Mouse (Mus musculus): ENCODE measurements around the gene Tpp1.
"Not testable (repeated sequence)": the region's sequence is repeated elsewhere in the genome, so short reads cannot be mapped to it uniquely, and the experiment has no call there.

The Tpp1 gene

DNA sequence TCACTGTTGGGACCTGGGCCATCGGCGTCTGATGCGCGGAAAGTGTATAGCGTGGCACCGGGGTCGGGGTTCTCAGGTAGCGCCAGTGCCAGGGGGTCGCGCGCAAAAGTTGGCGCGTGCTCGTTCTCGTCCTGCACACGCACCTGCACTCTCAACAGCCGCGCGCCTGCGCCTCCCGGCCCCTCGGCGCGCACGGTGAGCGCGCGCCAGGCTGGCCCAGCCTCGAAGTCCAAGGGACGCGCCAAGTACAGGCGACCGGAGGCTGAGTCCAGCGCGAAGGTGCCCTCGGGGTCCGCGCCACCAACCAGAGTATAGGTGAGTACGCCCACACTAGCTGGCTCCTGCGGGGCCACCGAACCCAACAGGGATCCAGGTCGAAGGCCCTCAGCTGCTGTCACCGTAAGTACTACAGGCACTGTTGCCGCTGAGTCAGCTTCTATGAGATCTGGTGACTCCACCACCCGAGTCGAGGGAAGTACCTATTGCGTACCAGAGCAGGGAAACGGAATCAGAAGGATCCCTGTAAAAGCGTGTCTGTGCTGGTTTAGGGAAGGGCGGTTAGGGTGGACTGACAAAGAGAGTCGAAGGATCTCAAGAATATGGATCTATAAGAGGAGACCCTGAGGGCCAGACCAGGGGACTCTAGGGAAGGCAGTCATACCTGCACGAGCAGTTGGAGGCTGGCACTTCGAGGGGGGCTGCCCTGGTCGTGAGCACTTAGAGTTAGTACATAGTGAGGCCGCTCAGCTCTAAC, 10.7 kb upstream of the Tpp1 start:
- DNase-seq (ENCODE audit: low read depth, low spot score), result no peak

DNA sequence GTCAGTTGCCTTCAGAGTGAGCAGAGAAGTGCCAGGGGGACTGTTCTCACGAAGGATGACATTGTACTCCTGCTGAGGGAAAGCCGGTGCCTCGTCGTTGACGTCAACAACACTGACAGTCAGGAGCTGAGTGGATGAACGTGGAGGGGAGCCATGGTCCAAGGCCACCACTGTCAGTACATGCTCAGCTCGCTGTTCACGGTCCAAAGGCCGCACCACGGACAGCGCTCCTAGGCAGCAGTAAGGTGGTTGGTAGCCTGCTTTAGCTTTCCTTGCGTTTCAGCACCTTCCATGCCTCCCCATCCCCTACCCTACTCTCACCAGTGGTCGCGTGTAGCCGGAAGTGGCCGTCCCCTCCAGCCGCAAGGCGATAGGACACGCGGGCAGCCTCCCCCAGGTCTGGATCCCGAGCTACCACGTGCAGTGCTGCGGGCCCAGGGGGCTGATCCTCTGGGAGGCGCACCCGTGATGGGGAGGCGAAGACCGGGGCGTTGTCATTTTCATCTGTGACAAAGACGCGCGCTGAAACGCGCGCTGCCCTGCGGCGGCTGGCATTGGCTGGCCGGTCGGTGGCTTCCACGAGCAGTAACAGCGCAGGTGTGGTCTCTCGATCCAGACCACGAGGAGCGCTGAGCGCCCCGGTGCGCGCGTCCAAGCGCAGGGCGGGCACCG, 9.9 kb upstream of the Tpp1 start:
- no peak for DNase-seq (ENCODE audit: low read depth, low spot score)

DNA sequence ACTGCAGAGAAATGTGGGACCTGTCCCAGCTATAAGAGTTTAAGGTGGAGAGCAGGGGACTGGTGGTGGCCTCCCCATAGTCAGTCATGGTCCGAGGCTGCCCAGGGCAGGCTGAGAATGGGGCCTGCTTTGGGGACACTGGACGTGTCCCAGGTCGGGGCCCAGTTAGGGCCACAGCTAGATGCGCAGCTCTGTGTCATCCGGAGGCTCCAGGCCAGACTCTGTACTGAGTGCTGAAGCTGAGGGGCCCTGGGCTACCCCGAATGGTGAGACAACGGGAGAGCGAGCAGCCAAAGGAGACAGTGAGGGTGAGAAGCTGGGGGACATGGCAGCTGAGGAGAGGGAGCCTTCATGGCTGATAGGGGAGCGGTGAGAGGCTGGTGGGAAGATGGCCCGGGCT, 1.2 kb upstream of the Tpp1 start:
- DNase-seq (ENCODE audit: low read depth, low spot score), result no peak

DNA sequence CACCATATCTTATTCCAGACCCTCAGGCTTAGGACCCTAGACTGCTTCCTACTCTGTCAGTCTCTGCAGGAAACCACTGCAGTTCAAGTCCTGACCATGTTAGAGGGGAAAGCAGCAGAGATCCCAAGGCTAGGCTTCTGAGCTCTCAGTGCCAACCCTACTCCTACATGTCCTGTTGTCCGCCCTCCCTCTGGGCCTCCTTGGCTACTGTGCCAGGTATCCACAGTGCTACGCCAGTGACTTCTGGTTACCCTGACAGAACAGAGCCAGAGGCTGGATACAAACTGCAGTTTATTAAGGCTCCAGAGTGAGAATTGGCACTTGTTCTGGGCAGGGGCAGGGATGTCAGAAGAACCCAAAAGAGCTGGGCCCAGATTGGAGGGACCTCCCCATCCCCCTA, 681 bp upstream of the Tpp1 start:
- no peak for DNase-seq (ENCODE audit: low read depth, low spot score)

DNA sequence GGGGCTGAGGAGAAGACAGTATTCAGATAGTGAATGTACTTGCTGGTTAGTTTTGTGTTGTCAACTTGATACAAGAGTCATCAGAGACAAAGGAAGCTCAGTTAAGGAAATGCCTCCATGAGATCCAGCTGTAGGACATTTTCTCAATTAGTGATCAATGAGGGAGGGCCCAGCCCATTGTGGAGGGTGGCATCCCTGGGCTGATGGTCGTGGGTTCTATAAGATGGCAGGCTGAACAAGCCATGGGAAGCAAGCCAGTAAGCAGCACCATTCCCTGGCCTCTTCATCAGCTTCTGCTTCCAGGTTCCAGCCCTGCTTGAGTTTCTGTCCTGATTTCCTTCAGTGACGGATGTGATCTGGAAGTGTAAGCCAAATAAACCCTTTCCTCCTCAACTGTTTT, 4.3 kb downstream of the Tpp1 start:
- DNase-seq (ENCODE audit: low read depth, low spot score), result no peak

DNA sequence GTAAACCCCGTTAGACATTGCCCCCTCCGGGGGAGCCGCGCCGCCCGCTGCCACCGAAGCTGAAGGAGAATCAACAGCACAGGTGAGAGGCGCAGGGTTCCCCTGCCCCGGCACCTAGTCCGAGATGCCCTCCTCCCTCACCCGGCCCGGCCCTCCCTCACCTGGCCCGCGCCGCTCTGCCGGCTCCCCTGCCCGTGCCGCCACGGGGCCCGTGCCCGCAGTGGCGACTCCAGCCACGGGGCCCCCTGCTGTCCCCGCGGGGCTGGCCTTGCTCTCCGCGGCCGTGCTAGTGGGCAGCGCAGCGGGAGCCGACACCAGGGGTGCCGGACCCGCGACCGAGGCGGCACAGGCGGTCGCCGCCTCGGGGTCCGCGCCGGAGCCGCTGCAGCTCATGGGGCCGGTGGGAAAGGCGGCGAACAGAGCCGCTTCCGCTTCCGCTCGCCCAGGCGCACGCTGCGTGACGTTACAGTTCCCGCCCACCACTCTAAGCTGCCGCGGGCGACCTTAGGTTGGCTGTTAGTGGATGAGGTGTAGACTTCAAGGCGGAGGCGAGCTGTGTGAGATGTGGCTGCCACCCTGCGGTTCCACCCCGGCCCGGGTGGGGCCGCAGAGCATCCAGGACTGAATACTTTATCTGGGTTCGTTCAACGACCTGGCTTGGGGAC, 8.0 kb downstream of the Tpp1 start, which contains the start of gene Taf10:
TSS of gene Taf10 (minus strand) at position 436 of the 665 bp plus-strand sequence.
- DNase-seq (ENCODE audit: low read depth, low spot score), result peak; percentile 97

DNA sequence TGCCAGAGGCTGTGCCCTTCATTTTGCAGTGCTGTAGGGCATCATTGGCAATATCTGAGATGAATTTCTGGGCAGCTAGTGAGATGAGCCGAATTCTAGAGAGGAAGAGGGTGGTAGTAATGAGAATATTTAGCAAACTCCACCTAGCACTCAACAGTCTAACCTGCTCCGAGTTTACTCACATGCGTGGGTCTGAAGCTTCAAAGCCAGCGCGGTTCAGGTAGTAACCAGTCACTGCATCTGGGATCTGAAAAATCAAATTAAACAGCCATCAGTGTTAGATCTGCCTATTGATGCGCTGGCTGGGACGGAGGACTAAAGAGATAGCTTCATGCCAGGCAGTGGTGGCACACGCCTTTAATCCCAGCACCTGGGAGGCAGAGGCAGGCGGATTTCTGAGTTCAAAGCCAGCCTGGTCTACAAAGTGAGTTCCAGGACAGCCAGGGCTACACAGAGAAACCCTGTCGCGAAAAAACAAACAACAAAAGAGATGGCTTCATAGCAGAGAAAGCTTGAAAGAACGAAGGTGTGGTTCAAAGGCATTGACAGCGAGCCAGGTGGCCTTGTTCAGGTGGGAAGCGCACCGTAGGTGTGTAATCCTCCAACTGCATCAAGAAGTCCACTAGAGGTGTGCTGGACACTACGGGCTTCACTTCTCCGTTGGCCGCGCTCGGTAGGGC, 8.6 kb downstream of the Tpp1 start:
- not testable (repeated sequence) for DNase-seq (ENCODE audit: low read depth, low spot score)

DNA sequence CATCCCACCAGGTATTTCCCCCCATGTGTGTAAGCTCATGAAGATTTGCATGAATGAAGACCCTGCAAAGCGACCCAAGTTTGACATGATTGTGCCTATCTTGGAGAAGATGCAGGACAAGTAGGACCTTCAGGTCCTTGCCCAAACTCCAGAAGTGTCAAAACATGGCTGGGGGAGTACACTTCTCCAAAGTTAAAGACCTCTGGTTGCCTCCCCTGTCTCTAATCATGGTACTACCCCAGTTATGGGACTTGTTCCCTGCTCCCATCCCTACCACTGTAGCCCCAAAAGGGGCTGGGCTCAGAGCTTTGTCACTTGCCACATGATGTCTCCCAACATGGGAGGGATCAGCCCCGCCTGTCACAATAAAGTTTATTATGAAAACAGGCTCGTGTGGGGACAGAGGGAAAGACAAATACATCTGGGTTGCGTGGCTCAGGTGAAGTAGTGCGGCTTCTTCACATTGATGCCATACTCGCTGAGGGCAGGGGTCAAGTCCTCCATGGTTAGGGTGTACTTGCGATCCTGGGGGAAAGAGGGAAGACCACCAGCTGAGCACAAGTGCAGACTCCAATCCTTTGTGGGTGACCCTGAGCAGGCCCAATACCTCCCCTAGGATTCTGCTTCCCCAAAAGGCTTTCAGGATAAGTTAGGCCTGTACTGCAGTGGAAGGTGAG, 9.4 kb downstream of the Tpp1 start:
- not testable (repeated sequence) for DNase-seq (ENCODE audit: low read depth, low spot score)

DNA sequence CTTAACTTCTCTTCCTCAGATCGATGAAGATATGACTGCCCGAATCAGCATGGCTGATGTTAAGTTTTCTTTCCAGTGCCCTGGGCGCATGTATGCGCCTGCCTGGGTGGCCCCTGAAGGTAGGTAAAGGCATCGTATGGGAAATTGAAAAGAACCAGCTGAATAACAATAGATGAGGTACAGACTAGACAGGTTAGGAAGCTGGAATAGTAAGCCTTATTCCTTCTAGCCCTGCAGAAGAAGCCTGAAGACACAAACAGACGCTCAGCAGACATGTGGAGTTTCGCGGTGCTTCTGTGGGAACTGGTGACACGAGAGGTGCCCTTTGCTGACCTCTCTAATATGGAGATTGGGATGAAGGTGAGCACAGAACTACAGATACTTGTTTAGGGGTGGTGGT, 10.1 kb downstream of the Tpp1 start:
- DNase-seq (ENCODE audit: low read depth, low spot score), result no peak

DNA sequence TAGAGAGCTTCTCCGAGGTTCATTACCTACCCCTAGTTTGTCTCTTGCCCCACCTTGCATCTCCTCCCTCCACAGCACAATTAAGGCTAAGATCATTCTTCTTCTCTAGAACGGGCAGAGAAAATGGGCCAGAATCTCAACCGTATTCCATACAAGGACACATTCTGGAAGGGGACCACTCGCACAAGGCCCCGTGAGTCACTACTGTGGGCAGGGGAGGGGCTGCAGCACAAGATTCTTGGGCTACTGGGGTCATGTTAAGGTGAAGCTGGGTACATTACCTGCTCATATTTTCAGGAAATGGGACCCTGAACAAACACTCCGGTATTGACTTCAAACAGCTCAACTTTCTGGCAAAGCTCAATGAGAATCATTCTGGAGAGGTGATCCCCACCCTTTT, 11.2 kb downstream of the Tpp1 start:
- no peak for DNase-seq (ENCODE audit: low read depth, low spot score)

DNA sequence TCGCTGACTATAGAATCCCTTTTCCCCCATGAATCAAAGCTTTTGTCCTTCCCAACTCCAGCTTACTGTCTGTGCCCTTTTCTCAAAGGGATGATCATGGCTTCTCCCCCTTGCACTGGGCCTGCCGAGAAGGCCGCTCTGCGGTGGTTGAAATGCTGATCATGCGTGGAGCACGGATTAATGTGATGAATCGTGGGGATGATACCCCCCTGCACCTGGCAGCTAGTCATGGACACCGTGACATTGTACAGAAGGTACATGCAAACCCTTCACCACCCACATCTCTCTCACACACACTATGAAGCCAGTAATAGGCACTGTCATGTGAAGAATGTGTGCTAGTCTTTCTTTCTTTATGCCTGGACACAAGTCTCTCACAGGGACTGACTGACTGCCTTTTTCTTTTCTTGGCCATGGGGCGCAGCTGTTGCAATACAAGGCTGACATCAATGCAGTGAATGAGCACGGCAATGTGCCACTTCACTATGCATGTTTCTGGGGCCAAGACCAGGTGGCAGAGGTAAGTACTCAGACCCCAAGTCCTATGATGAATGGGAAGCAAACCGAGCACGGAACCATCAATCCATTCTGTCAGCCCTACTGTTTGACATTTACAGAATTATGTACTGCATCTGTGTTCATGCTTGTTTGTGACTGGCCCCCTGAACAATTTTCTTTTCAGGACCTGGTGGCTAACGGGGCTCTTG, 11.8 kb downstream of the Tpp1 start:
- no peak for DNase-seq (ENCODE audit: low read depth, low spot score)

DNA sequence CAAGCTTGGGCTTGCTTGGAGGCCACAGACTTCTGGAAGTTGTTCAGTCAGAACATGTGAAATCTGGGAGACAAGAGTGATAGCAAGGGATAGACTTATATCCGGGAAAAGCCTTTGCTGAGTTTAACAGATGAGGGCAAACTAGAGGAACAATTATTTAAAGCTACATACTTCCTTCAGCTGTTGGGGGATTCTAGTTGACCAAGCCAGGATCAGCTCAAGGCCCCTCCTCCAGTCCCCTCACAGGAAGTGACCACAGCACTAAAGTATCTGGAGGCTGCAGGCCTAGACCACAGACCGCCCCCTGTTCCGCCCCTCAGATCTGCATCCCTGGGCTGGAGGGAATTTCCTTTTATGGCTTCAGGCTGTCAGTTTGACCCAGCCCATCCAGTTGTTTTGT, 13.1 kb downstream of the Tpp1 start:
- no peak for DNase-seq (ENCODE audit: low read depth, low spot score)

DNA sequence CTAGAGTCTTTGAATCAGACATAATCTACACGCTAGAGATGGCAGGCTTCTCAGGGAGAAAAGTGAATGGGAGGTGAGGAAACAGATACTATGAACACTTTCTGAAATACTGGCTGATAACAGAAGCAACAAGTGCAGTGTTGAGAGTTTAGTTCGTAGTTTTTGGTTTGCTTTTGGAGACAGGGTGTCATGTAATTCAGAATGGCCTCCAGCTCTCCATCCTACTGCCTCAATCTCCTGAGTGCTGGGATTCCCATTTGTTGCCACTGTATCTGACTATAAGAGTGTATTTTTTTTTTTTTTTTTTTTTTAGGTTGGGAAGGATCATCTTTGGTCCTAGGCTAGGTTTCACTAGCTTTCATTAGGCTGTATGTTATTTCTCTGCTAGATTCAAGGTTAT, 13.7 kb downstream of the Tpp1 start:
- no peak for DNase-seq (ENCODE audit: low read depth, low spot score)

DNA sequence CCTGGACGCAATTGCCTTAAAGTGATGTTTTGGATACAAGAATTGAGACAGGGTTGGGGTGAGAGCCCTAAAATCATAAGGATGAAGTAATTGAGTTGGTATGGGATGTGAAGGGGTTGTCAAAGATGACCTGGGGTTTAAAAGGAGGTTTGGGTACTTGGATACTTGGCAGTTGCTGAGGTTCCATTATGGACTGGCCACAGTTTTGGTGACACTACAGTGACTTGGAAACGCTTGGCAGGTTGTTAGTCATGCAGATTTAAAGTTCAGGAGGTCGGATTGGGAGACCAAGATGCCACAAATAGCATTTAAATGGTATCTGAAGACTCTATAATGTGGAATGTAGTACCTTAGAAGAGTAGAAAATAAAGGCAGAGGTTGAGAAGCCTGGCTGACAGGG, 14.4 kb downstream of the Tpp1 start:
- DNase-seq (ENCODE audit: low read depth, low spot score), result no peak

DNA sequence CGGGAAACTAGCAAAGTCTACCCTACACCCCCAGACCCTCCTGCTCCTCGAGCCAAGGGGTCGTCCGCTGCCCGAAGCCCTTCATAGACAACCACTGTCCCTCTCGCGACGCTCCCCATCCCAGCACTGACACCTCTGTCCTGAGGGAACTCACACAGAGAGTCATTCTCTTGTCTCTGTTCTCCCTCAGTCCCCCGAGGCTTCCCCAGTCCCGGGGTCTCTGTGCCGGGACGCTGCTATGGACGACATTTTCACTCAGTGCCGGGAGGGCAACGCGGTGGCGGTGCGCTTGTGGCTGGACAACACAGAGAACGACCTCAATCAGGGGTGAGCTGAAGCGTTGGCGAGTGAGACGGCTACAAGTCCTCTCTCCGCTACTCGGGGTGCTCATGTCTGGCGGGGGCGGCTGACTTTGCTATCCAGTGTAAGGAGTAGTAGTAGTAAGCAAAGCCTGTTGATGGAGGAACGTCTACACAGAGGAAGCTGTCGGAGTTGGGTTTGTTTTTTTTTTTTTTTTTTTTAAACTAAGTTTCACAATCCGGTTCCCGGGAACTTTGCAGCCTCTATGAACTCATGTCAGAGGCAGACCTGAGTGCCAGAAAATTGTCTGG, 15.0 kb downstream of the Tpp1 start, which contains the start of gene Rrp8:
TSS of gene Rrp8 (minus strand) at position 475 of the 611 bp plus-strand sequence.
- peak; percentile 55 for DNase-seq (ENCODE audit: low read depth, low spot score)

DNA sequence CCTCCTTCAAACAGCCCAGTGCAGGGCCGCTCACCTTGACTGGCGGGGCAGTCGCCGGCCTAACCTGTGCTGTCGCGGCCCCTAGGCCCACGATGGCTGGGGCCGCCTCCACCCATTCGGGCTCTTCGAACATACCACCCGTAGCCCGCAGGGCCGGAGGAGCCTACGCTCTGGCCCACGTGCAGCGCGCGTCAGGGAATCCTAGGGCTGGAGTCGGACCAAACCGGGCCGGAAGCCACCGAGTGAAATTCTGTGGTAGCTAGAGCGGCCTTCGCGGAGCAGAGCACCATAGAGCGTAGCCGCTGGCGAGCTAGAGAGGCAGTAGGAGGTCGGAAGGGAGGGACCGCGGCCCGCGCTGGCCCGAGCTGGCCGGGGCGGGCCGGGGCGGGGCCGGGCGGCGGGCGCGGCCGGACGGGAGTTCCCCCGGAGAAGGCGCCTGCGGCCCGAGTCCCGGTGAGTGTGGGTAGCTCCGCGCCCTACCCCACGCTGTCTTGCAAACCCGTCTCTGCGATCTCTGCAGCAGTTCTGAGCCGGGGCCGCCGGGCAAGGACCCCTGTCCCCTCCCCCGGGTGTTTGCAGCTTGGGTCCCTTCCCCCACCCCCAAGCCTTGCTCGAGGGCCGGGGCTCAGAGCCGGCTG, 15.7 kb downstream of the Tpp1 start, which contains the start of gene Ilk:
TSS of gene Ilk (plus strand) at position 329 of the 638 bp plus-strand sequence.
- peak; percentile 91 for DNase-seq (ENCODE audit: low read depth, low spot score)

DNA sequence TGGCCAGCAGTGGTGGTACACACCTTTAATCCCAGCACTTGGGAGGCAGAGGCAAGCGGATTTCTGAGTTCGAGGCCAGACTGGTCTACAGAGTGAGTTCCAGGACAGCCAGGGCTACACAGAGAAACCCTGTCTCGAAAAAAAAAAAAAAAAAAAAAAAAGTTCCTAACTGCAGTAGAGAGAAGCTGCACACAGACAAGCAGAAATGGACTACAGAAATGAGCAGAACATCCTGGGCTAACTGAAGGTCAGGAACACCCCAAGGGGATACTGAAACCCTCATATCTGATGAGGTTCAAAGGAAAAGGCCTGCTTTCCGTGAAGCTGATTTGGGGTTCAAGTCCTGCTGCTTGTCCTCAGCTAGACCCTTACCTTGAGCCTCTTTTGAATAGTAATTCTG, 16.6 kb downstream of the Tpp1 start:
- peak; percentile 20 for DNase-seq (ENCODE audit: low read depth, low spot score)

DNA sequence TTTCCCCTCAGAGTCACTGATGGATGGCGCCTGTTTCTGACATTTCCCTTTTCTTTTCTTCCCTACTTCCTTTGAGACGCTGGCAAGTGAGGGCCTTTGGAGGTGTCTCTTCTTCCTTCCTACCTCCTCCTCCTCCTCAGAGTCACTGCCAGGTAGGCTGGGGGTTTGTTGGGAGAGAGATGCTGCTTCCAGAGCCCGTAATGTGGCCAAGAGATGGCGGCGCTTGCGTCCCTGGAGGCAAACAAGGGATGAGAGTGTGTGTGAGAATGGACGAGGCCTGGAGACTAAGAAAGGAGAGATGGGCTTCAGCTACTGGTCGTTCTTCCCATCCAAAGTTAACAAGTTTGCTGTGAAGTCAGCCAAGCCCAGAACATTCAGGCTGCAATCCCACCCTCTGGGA, 17.2 kb downstream of the Tpp1 start:
- no peak for DNase-seq (ENCODE audit: low read depth, low spot score)

DNA sequence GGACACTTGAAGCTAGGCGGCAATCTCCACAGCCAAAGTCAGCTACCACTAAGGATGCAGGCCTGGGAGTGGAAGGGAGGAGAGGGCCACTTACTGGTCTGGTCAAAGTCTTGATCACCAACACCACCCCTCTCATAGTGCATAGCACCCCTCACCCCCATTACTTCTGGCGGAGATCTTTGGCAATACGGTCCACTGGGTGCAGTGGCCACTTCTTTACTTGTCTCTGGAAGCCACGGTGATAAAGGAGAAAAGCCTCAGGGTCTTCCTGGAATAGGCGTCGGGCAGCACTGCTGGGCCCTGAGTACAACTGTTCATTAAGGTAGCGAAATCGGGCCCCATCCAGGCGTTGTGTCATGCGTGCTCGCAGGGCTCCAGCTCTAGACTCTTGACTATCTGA, 18.2 kb downstream of the Tpp1 start:
- no peak for DNase-seq (ENCODE audit: low read depth, low spot score)
